Mouse (Mus musculus): ENCODE measurements around the gene Slc24a3.

DNA sequence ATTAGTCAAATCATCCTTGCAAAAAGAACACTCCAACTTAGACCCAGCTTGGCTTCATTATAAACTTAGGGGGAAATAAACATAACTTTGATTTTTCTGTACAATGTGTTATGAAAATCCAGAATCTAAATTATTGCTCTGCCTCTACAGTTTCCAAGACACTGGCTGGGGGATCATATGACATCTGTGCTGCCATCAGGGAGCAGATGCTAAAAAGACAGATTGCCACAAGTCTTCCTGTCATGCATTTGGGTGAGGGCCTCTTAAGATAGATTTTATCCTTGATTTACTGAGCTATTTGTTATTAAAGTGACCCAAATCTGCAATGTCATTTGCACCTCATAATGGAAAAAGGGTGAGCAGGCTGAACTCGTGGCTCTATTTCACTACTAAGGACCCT is 99.2 kb downstream of the Slc24a3 start:
- TF ChIP-seq CTCF (IDR thresholded peaks at IDR 0.05; ENCODE audit: low read depth) (no peak), EP300 (IDR thresholded peaks at IDR 0.05; ENCODE audit: low read depth) (no peak)

Measured in liver, embryonic 14.5 days (tissue).